Mouse (Mus musculus): ENCODE data around the gene Tob2.

DNA sequence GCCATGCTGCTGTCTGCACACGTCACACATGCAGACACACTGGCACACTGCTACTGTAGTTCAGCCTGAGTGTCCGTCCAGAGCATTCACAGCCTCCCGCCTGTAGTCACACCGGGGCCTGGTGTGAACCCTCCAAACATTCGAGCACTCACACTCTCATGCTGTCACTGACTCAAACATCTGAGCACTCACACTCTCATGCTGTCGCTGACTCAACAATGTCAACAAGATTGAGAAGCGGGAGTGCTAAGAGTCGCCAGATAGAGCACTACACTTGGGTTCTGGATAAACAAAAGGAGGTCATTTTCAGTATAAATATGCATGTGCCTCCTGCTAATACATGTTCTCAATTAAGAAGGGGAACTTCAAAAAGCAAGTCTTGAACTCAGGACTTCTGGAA, 49.4 kb upstream of the Tob2 start:
- no peak for TF ChIP-seq POLR2A (IDR thresholded peaks at IDR 0.05; ENCODE audit: low read depth, low read length)
- no peak for TF ChIP-seq CTCF (conservative IDR thresholded peaks at IDR 0.05; ENCODE audit: insufficient read depth, insufficient read length, low read depth, low read length)
